Mouse (Mus musculus) heart, postnatal 14 days (tissue): ENCODE measurements around the gene Plekhm3. TPM values are rescaled to one million over a fixed set of nuclear protein-coding genes. Genes with fewer than 3 reads are reported as not detected.

ENCODE experiments used
- DNase-seq, 2 experiments: peaks; one replicate each; pipeline ENCODE4 v3.0.0; 2021 to 2022
- intact Hi-C: fragments of 180-260 bp; cut with DNase I; formaldehyde crosslinking; loops from one replicate; pipeline ENCODE4 v1.15.1; 2025
- total RNA-seq, 2 experiments: library from RNA; stranded (reverse); gene quantifications; 2 replicates each; pipeline ENCODE4 v1.2.3; 2021

Gene Plekhm3
- total RNA-seq, 2 experiments from 2014 or later = 6.8 to 10.8 TPM

- intact Hi-C loops = loop anchor here (5.0 kb wide), 2 partner anchors 50 to 120 kb away; no protein-coding TSS in a partner anchor
- peak in 1 of 2 experiments; percentile 52 for DNase-seq
These were observed 163.9 kb downstream of the Plekhm3 start for GRCm38 (mm10) chr1:64792521-64793233.

GRCm38 (mm10) chr1:64791826-64792225 is 164.8 kb downstream of the Plekhm3 start:
- intact Hi-C loops = loop anchor here (5.0 kb wide), 2 partner anchors 50 to 120 kb away; no protein-coding TSS in a partner anchor

GRCm38 (mm10) chr1:64790806-64791790 is 165.5 kb downstream of the Plekhm3 start:
- intact Hi-C loops = loop anchor here (5.0 kb wide), 2 partner anchors 51 to 121 kb away; no protein-coding TSS in a partner anchor
- peak; percentile 44 to 63 for DNase-seq

More at GRCm38 (mm10) chr1:64791826-64792225, 164.8 kb downstream of the Plekhm3 start:
- peak; percentile 60 to 72 for DNase-seq

GRCm38 (mm10) chr1:64787701-64788515 is 168.7 kb downstream of the Plekhm3 start:
- DNase-seq = no peak
- intact Hi-C loops = no loop called here

GRCm38 (mm10) chr1:64779863-64780262 is 176.8 kb downstream of the Plekhm3 start:
- no peak for DNase-seq
- intact Hi-C loops = no loop called here

GRCm38 (mm10) chr1:64779415-64779814 is 177.2 kb downstream of the Plekhm3 start:
- no peak for DNase-seq
- intact Hi-C loops = no loop called here

GRCm38 (mm10) chr1:64773305-64773704 is 183.3 kb downstream of the Plekhm3 start:
- no peak for DNase-seq
- intact Hi-C loops = no loop called here

GRCm38 (mm10) chr1:64770169-64770568 is 186.5 kb downstream of the Plekhm3 start:
- intact Hi-C loops = no loop called here
- DNase-seq = no peak

GRCm38 (mm10) chr1:64761646-64762045 is 195.0 kb downstream of the Plekhm3 start:
- intact Hi-C loops = no loop called here
- DNase-seq = no peak

- DNase-seq = peak in 1 of 2 experiments; percentile 29
- intact Hi-C loops = no loop called here
These were observed 198.9 kb downstream of the Plekhm3 start for GRCm38 (mm10) chr1:64757766-64758165.

GRCm38 (mm10) chr1:64757254-64757653 is 199.4 kb downstream of the Plekhm3 start:
- peak; percentile 27 to 51 for DNase-seq
- intact Hi-C loops = no loop called here

- intact Hi-C loops = no loop called here
These were observed 200.0 kb downstream of the Plekhm3 start for GRCm38 (mm10) chr1:64756640-64757030.

GRCm38 (mm10) chr1:64755971-64756639 is 200.5 kb downstream of the Plekhm3 start:
- intact Hi-C loops = no loop called here
- DNase-seq = no peak

More at GRCm38 (mm10) chr1:64756640-64757030, 200.0 kb downstream of the Plekhm3 start:
- no peak for DNase-seq

- intact Hi-C loops = no loop called here
These were observed 202.0 kb downstream of the Plekhm3 start for GRCm38 (mm10) chr1:64754658-64755057.

GRCm38 (mm10) chr1:64753668-64754067 is 203.0 kb downstream of the Plekhm3 start:
- no peak for DNase-seq
- intact Hi-C loops = no loop called here

More at GRCm38 (mm10) chr1:64754658-64755057, 202.0 kb downstream of the Plekhm3 start:
- DNase-seq = no peak

- peak; percentile 68 to 71 for DNase-seq
These were observed 203.5 kb downstream of the Plekhm3 start for GRCm38 (mm10) chr1:64753109-64753508.

GRCm38 (mm10) chr1:64744616-64745015 is 212.0 kb downstream of the Plekhm3 start:
- intact Hi-C loops = no loop called here
- DNase-seq = no peak

More at GRCm38 (mm10) chr1:64753109-64753508, 203.5 kb downstream of the Plekhm3 start:
- intact Hi-C loops = no loop called here

GRCm38 (mm10) chr1:64742741-64743408 is 213.7 kb downstream of the Plekhm3 start:
- DNase-seq = no peak
- intact Hi-C loops = no loop called here

- DNase-seq = peak; percentile 27 to 46
- intact Hi-C loops = no loop called here
These were observed 218.0 kb downstream of the Plekhm3 start for GRCm38 (mm10) chr1:64738661-64739082.
